Mouse (Mus musculus): ENCODE measurements at regions not wholly inside any gene's neighbourhood (a gene's known extent, or its start where the extent isn't known, plus 50 kb on each side); places are given as distances from the start of the nearest gene placed in this dataset.

GRCm38 (mm10) chr4:40355791-40356450 is 76.7 kb upstream of the Ndufb6 start:
- no peaks in the 10 kb centered on the region for H3K9me3 ChIP-seq
- peaks cover 20% of the 10 kb centered on the region for H3K27me3 ChIP-seq (replicated peaks)
- TF ChIP-seq GATA1 (IDR thresholded peaks at IDR 0.05; ENCODE audit: borderline replicate concordance, low read length) (no peak), FLI1 (IDR thresholded peaks at IDR 0.05; ENCODE audit: low read length) (no peak)
- H3K4me3 ChIP-seq (replicated peaks): no peak overlapping the region
- no peaks in the 10 kb centered on the region for H3K36me3 ChIP-seq (replicated peaks; ENCODE audit: low read length)
- peaks cover 4% of the 10 kb centered on the region; the same call in 1 of the 2 replicates for H3K4me1 ChIP-seq

GRCm38 (mm10) chr4:40354456-40354855 is 75.2 kb upstream of the Ndufb6 start:
- no peaks in the 10 kb centered on the region for H3K36me3 ChIP-seq (replicated peaks; ENCODE audit: low read length)
- H3K9me3 ChIP-seq: no peaks in the 10 kb centered on the region
- TF ChIP-seq GATA1 (IDR thresholded peaks at IDR 0.05; ENCODE audit: borderline replicate concordance, low read length): no peak
- TF ChIP-seq FLI1 (IDR thresholded peaks at IDR 0.05; ENCODE audit: low read length): no peak
- peaks cover 4% of the 10 kb centered on the region; the same call in 1 of the 2 replicates for H3K4me1 ChIP-seq
- H3K4me3 ChIP-seq (replicated peaks): no peak overlapping the region
- H3K27me3 ChIP-seq (replicated peaks): peaks cover 24% of the 10 kb centered on the region

GRCm38 (mm10) chr4:40351648-40352047 is 72.4 kb upstream of the Ndufb6 start:
- Histone ChIP-seq H3K36me3 (replicated peaks; ENCODE audit: low read length) (no peaks in the 10 kb centered on the region), H3K4me1 (peaks cover 2% of the 10 kb centered on the region; the same call in 1 of the 2 replicates), H3K27me3 (replicated peaks) (peaks cover 26% of the 10 kb centered on the region), H3K9me3 (no peaks in the 10 kb centered on the region), H3K4me3 (replicated peaks) (no peak overlapping the region)
- TF ChIP-seq GATA1 (IDR thresholded peaks at IDR 0.05; ENCODE audit: borderline replicate concordance, low read length) (no peak), FLI1 (IDR thresholded peaks at IDR 0.05; ENCODE audit: low read length) (no peak)

- TF ChIP-seq GATA1 (IDR thresholded peaks at IDR 0.05; ENCODE audit: borderline replicate concordance, low read length) (no peak), FLI1 (IDR thresholded peaks at IDR 0.05; ENCODE audit: low read length) (no peak)
- H3K4me1 ChIP-seq: no peaks in the 10 kb centered on the region; the same call in 1 of the 2 replicates
- H3K4me3 ChIP-seq (replicated peaks): no peak overlapping the region
- peaks cover 26% of the 10 kb centered on the region for H3K27me3 ChIP-seq (replicated peaks)
- no peaks in the 10 kb centered on the region for H3K9me3 ChIP-seq
- H3K36me3 ChIP-seq (replicated peaks; ENCODE audit: low read length): no peaks in the 10 kb centered on the region
Measured at GRCm38 (mm10) chr4:40351090-40351489, 71.9 kb upstream of the Ndufb6 start.

GRCm38 (mm10) chr4:40345847-40346246 is 66.6 kb upstream of the Ndufb6 start:
- Histone ChIP-seq H3K4me3 (replicated peaks) (no peak overlapping the region), H3K36me3 (replicated peaks; ENCODE audit: low read length) (no peaks in the 10 kb centered on the region), H3K27me3 (replicated peaks) (peaks cover 14% of the 10 kb centered on the region), H3K4me1 (no peaks in the 10 kb centered on the region), H3K9me3 (peaks cover 5% of the 10 kb centered on the region)
- TF ChIP-seq FLI1 (IDR thresholded peaks at IDR 0.05; ENCODE audit: low read length) (no peak), GATA1 (IDR thresholded peaks at IDR 0.05; ENCODE audit: borderline replicate concordance, low read length) (no peak)

- no peaks in the 10 kb centered on the region for H3K36me3 ChIP-seq (replicated peaks; ENCODE audit: low read length)
- no peak overlapping the region for H3K4me3 ChIP-seq (replicated peaks)
- TF ChIP-seq GATA1 (IDR thresholded peaks at IDR 0.05; ENCODE audit: borderline replicate concordance, low read length) (no peak), FLI1 (IDR thresholded peaks at IDR 0.05; ENCODE audit: low read length) (no peak)
- H3K9me3 ChIP-seq: peaks cover 19% of the 10 kb centered on the region
- peaks cover 3% of the 10 kb centered on the region for H3K27me3 ChIP-seq (replicated peaks)
- H3K4me1 ChIP-seq: no peaks in the 10 kb centered on the region
Measured at GRCm38 (mm10) chr4:40342181-40342580, 63.0 kb upstream of the Ndufb6 start.

- no peaks in the 10 kb centered on the region for H3K36me3 ChIP-seq (replicated peaks; ENCODE audit: low read length)
- no peaks in the 10 kb centered on the region for H3K27me3 ChIP-seq (replicated peaks)
- H3K9me3 ChIP-seq: peaks cover 12% of the 10 kb centered on the region
- H3K4me1 ChIP-seq: peaks cover 11% of the 10 kb centered on the region
- TF ChIP-seq GATA1 (IDR thresholded peaks at IDR 0.05; ENCODE audit: borderline replicate concordance, low read length) (no peak), FLI1 (IDR thresholded peaks at IDR 0.05; ENCODE audit: low read length) (no peak)
- no peak overlapping the region for H3K4me3 ChIP-seq (replicated peaks)
Measured at GRCm38 (mm10) chr4:40334841-40335240, 55.6 kb upstream of the Ndufb6 start.

GRCm38 (mm10) chr4:40329737-40330136 is 50.5 kb upstream of the Ndufb6 start:
- Histone ChIP-seq H3K36me3 (replicated peaks; ENCODE audit: low read length) (no peaks in the 10 kb centered on the region), H3K4me3 (replicated peaks) (no peak overlapping the region), H3K27me3 (replicated peaks) (no peaks in the 10 kb centered on the region), H3K9me3 (no peaks in the 10 kb centered on the region), H3K4me1 (peaks cover 49% of the 10 kb centered on the region)
- TF ChIP-seq GATA1 (IDR thresholded peaks at IDR 0.05; ENCODE audit: borderline replicate concordance, low read length) (peak; percentile 36; the same call in 1 of the 3 replicates), FLI1 (IDR thresholded peaks at IDR 0.05; ENCODE audit: low read length) (no peak)

Data from megakaryocyte, embryonic 14.5 days (primary cell).